Comparison of ENCODE assay signal across 11 mouse cellular contexts in the genomic region with DNA sequence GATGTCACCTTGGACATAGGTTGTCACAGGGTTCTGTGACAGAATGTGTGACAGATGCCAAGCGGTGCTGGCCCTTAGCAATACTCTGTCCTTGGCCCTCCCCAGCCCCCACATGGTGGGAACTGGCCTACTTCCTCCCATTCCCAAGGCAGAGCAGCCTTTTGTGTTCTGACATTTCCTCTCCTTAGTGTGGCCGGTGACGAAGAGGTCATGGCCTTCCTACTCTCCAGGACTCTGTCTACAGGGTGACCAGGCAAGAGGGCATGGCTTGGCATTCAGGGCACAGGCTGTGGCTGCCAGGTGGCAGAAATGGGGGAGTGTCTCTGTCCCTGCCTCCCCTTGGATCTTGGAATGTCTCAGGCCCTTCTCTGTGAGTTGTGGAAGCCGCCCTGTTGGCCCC. TPM values are rescaled to one million over a fixed set of nuclear protein-coding genes. Genes with fewer than 3 reads are reported as not detected.
A peak's percentile ranks its signal among the peaks of the same experiment; 100 is the strongest.
DNase-seq lines count a peak whose midpoint lies in the region; ATAC-seq and TF ChIP-seq lines count a peak whose summit lies in the region.
"Had no signal": no experiment of that assay in that cellular context is flagged by ENCODE, and none has a peak within 500 bp of the region (broad histone marks: within the 10 kb centered on the region; RNA-seq: fewer than 3 reads in every experiment).

No protein-coding gene starts in this region.

- peak; percentile 49; the same call in 1 of the 2 replicates for ATAC-seq in heart, postnatal 0 days (ENCODE audit: insufficient read depth, low read depth)
- no peak for ATAC-seq in megakaryocyte-erythroid progenitor cell, adult 5-6 weeks (replicated peaks; ENCODE audit: low FRiP score, low TSS enrichment, poor library complexity, severe bottlenecking)
- ATAC-seq: midbrain, embryonic 15.5 days had no signal

- no peak for TF ChIP-seq CTCF in heart, postnatal 0 days (IDR thresholded peaks at IDR 0.05; ENCODE audit: low read depth)

- no peak for TF ChIP-seq EP300 in heart, postnatal 0 days (IDR thresholded peaks at IDR 0.05; ENCODE audit: low read depth)

- H3K9ac ChIP-seq in heart, postnatal 0 days (replicated peaks; ENCODE audit: low read depth, low read length), result no peak overlapping the region
- H3K9ac ChIP-seq: hindbrain, embryonic 15.5 days; midbrain, embryonic 15.5 days had no signal

- 77% methylated on average over 4 of the region's 4 CpGs for WGBS in heart, postnatal 0 days

- H3K36me3 ChIP-seq in heart, postnatal 0 days (replicated peaks; ENCODE audit: control insufficient read depth, insufficient read depth, low read length), result 0 out of 2 replicates have a peak, but pooled peaks cover 2% of the 10 kb centered on the region
- H3K36me3 ChIP-seq: hindbrain, embryonic 15.5 days; midbrain, embryonic 15.5 days had no signal

- intact Hi-C loops in left cerebral cortex, postnatal 14 days (cut with DNase I), result no loop called here

- DNase-seq in cerebellum, adult 9-10 months, result peak; percentile 74
- DNase-seq in cerebellum, adult 9-11 months, result no peak
- peak; percentile 56 to 69 for DNase-seq in lung, adult 18-20 months
- no peak for DNase-seq in lung, postnatal 25 days (ENCODE audit: low spot score)
- DNase-seq in heart, postnatal 0 days (ENCODE audit: low spot score), result no peak
- DNase-seq in lung, postnatal 14 days, result peak; percentile 47
- DNase-seq in left cerebral cortex, postnatal 14 days (ENCODE audit: low spot score in 2 of 2), result no peak

- H3K4me3 ChIP-seq in heart, postnatal 0 days (ENCODE audit: low read depth, low read length), result no peak overlapping the region
- H3K4me3 ChIP-seq: hindbrain, embryonic 15.5 days; midbrain, embryonic 15.5 days had no signal

- H3K4me1 ChIP-seq in heart, postnatal 0 days (ENCODE audit: control insufficient read depth, insufficient read depth), result peaks cover 24% of the 10 kb centered on the region

- H3K27ac ChIP-seq in heart, postnatal 0 days (ENCODE audit: low read depth), result peak overlapping the region; percentile 31
- H3K27ac ChIP-seq: hindbrain, embryonic 15.5 days; midbrain, embryonic 15.5 days had no signal

- no peaks in the 10 kb centered on the region for H3K27me3 ChIP-seq in heart, postnatal 0 days (ENCODE audit: control insufficient read depth, insufficient read depth, low read length)
- H3K27me3 ChIP-seq: hindbrain, embryonic 15.5 days; midbrain, embryonic 15.5 days had no signal

- H3K4me2 ChIP-seq in heart, postnatal 0 days (ENCODE audit: low read depth, low read length), result no peak overlapping the region
- H3K4me2 ChIP-seq: hindbrain, embryonic 15.5 days; midbrain, embryonic 15.5 days had no signal

- no peaks in the 10 kb centered on the region for H3K9me3 ChIP-seq in heart, postnatal 0 days (replicated peaks; ENCODE audit: control insufficient read depth, low read length)
- H3K9me3 ChIP-seq: hindbrain, embryonic 15.5 days; midbrain, embryonic 15.5 days had no signal

RNA-seq across cellular contexts. Expression of gene Gm21969, which starts 15.6 kb away (rescaled TPM):
- total RNA-seq in heart, postnatal 0 days (2014; rRNA removed; ENCODE audit: low replicate concordance), result not detected in 2 replicates
- not detected in 2 replicates for polyA plus RNA-seq in heart, postnatal 0 days (2015; fragmentation: Nextera tagmentation; extraction: Ambion mirVana)
- total RNA-seq in left cerebral cortex, postnatal 14 days (2021), result not detected
- total RNA-seq in megakaryocyte-erythroid progenitor cell, adult 5-6 weeks (2014; fragmentation: Nextera tagmentation), result not detected in 2 replicates
- total RNA-seq in megakaryocyte-erythroid progenitor cell, adult 5-6 weeks (2017), result not detected in 2 replicates
- total RNA-seq: left cerebral cortex, postnatal 36 days had no signal
- polyA plus RNA-seq: hindbrain, embryonic 15.5 days; midbrain, embryonic 15.5 days had no signal

RNA-seq across cellular contexts. Expression of gene Aldh4a1, which starts 35.3 kb away (rescaled TPM):
- total RNA-seq in heart, postnatal 0 days (2014; rRNA removed; ENCODE audit: low replicate concordance), result 47.7 and 53.7 TPM in 2 replicates
- polyA plus RNA-seq in heart, postnatal 0 days (2015; fragmentation: Nextera tagmentation; extraction: Ambion mirVana), result 21.7 and 24.9 TPM in 2 replicates
- 10 to 100 TPM; 17.4 to 18.1 TPM for total RNA-seq in left cerebral cortex, postnatal 14 days (2021)
- total RNA-seq in megakaryocyte-erythroid progenitor cell, adult 5-6 weeks (2014; fragmentation: Nextera tagmentation), result 8.0 and 13.2 TPM in 2 replicates
- total RNA-seq in megakaryocyte-erythroid progenitor cell, adult 5-6 weeks (2017), result 9.9 and 13.3 TPM in 2 replicates

RNA-seq across cellular contexts. Expression of gene Iffo2, which starts 57.0 kb away (rescaled TPM):
- total RNA-seq in heart, postnatal 0 days (2014; rRNA removed; ENCODE audit: low replicate concordance), result 6.4 and 7.7 TPM in 2 replicates
- 2.4 and 2.9 TPM in 2 replicates for polyA plus RNA-seq in heart, postnatal 0 days (2015; fragmentation: Nextera tagmentation; extraction: Ambion mirVana)
- total RNA-seq in left cerebral cortex, postnatal 14 days (2021), result 10 to 100 TPM; 17.2 to 19.6 TPM
- 0.35 and 0.37 TPM in 2 replicates for total RNA-seq in megakaryocyte-erythroid progenitor cell, adult 5-6 weeks (2014; fragmentation: Nextera tagmentation)
- 0.23 and 0.34 TPM in 2 replicates for total RNA-seq in megakaryocyte-erythroid progenitor cell, adult 5-6 weeks (2017)

Comparison
In these comparisons a context has a peak if more than half of its experiments do, and no peak if none do; other contexts are left out.
1. DNase-seq: peak in cerebellum, adult 9-10 months (single experiment), lung, adult 18-20 months (2 of 2) and lung, postnatal 14 days (single experiment); none in cerebellum, adult 9-11 months (single experiment), lung, postnatal 25 days (single experiment), heart, postnatal 0 days (single experiment) and left cerebral cortex, postnatal 14 days (0 of 2).